Mouse (Mus musculus) liver, postnatal 0 days (tissue): ENCODE data around the gene B020031M17Rik. TPM values are rescaled to one million over a fixed set of nuclear protein-coding genes. Genes with fewer than 3 reads are reported as not detected.
"Not testable (repeated sequence)": the region's sequence is repeated elsewhere in the genome, so short reads cannot be mapped to it uniquely, and the experiment has no call there.

Source experiments
- ATAC-seq: fragments of 200-750 bp; cut with Nextera tagmentation; 2 replicates; pipeline ENCODE4 v1.8.0; 2017; ENCODE audit warnings: mild to moderate bottlenecking, moderate library complexity
- DNase-seq: peaks from one replicate; pipeline ENCODE4 v3.0.0-alpha.2; 2016
- H3K27ac ChIP-seq: fragments of 300-500 bp; sonication (generic); 2 replicates; pipeline ENCODE4 v1.5.1; 2014; ENCODE audit warnings: antibody characterized with exemption, moderate library complexity, mild to moderate bottlenecking, low read depth
- H3K27me3 ChIP-seq: fragments of 300-500 bp; sonication (generic); 2 replicates; pipeline ENCODE4 v1.6.1; 2014; ENCODE audit warnings: low read length, control low read depth, mixed read lengths; ENCODE audit not compliant: insufficient read depth
- H3K36me3 ChIP-seq: fragments of 300-500 bp; sonication (generic); replicated peaks from 2 replicates; pipeline ENCODE4 v1.6.1; 2014; ENCODE audit warnings: mild to moderate bottlenecking, control low read depth, low read length, moderate library complexity, mixed read lengths; ENCODE audit not compliant: insufficient read depth
- H3K4me1 ChIP-seq: fragments of 300-500 bp; sonication (generic); 2 replicates; pipeline ENCODE4 v1.6.1; 2014; ENCODE audit warnings: antibody characterized with exemption, mild to moderate bottlenecking, control low read depth; ENCODE audit not compliant: insufficient read depth
- H3K4me2 ChIP-seq: fragments of 300-500 bp; sonication (generic); 2 replicates; pipeline ENCODE4 v1.6.1; 2014; ENCODE audit warnings: low read depth, mild to moderate bottlenecking, low read length, moderate library complexity, mixed read lengths
- H3K4me3 ChIP-seq: fragments of 300-500 bp; sonication (generic); 2 replicates; pipeline ENCODE4 v1.5.1; 2014; ENCODE audit warnings: low read depth, low read length
- H3K9ac ChIP-seq: fragments of 300-500 bp; sonication (generic); replicated peaks from 2 replicates; pipeline ENCODE4 v1.6.1; 2014; ENCODE audit warnings: mild to moderate bottlenecking, moderate library complexity
- H3K9me3 ChIP-seq: fragments of 300-500 bp; sonication (generic); 2 replicates; pipeline ENCODE4 v1.6.1; 2016; ENCODE audit warnings: mild to moderate bottlenecking, control low read depth, low read length, mixed read lengths
- WGBS: fragments of 180-500 bp; shearing (Covaris S2); extraction: QIAGEN DNeasy Blood & Tissue Kit; methylation state at CpG from one replicate; pipeline ENCODE4 v1.1.7; 2014; ENCODE audit not compliant: insufficient replicate concordance; 5-methylcytosine and 5-hydroxymethylcytosine counted together
- polyA plus RNA-seq: library from polyadenylated mRNA; unstranded; fragments of >200 nt; fragmentation: Nextera tagmentation; extraction: Ambion mirVana; gene quantifications from 2 replicates; pipeline ENCODE4 v1.2.1, GENCODE M21; 2015

Gene B020031M17Rik
- polyA plus RNA-seq, 1 experiment from 2014 or later, result not detected

DNA sequence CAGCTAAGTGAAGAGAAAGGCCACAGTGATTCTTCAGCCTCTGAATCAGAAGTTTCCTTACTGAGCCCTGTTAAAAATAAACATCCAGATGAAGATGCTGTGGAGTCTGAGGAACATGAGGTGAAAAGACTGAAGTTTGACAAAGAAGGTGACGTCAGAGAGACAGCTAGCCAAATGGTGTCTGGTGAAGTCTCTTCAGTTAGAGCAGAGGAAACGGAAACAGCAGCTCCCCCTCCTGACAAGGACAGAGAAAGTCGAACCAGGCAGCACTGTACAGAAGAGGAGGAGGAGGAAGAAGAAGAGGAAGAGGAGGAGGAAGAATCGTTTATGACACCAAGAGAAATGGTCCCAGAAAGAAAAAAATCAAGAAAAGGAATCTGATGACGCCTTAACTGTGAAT lies 12.2 kb upstream of the B020031M17Rik start:
- not testable (repeated sequence) for H3K36me3 ChIP-seq, ATAC-seq, H3K27ac ChIP-seq, H3K9ac ChIP-seq, DNase-seq, H3K4me3 ChIP-seq, H3K4me2 ChIP-seq, H3K27me3 ChIP-seq, H3K4me1 ChIP-seq, H3K9me3 ChIP-seq
- WGBS, result no CpG with 5 or more reads among the region's 5 CpGs

DNA sequence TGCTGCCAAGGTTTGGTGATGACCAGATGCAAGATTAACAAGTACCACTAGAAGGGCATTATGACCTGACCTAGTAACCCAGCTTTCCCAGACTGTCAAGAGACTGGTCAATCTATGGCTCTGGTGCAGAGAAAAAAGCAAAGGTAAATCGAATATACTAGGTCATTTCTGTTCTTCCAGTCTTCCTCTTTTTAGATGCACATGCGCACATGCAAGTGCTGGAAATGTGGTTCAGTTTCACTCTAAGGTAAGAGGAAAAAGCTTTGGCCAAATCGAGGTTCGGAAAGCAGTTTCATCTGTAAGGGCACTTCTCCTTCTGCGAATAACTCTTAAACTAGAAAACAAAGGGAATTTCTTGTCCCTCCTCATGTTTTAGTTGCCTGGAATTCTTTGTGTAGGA lies 5.0 kb upstream of the B020031M17Rik start:
- DNase-seq, H3K9me3 ChIP-seq, H3K27me3 ChIP-seq, H3K9ac ChIP-seq, H3K36me3 ChIP-seq, ATAC-seq, H3K4me2 ChIP-seq, H3K27ac ChIP-seq, H3K4me1 ChIP-seq, H3K4me3 ChIP-seq: not testable (repeated sequence)
- WGBS, result no CpG with 5 or more reads among the region's 5 CpGs

DNA sequence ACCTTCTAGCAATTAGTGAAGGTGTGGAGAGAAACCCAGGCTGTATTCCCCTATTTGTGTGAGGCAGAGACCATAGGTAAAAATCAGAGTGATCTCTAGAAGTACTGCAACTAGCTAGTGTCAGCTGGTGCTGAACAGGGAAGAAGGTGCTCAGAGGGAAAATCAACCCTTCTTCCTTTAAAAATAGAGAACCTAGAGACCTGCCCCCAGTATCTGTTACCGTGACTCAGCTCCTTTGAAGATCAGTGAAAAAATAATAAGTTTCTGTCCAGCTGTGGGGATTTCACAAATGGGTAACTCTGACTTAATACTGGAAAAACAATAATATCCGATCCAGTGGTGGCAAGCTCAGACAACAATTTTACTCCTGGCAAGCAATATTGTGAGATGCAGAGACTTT lies 4.5 kb upstream of the B020031M17Rik start:
- H3K36me3 ChIP-seq, H3K9me3 ChIP-seq, H3K27me3 ChIP-seq, ATAC-seq, H3K9ac ChIP-seq, H3K4me3 ChIP-seq, H3K4me1 ChIP-seq, DNase-seq, H3K4me2 ChIP-seq, H3K27ac ChIP-seq: not testable (repeated sequence)
- 77% methylated on average over 2 of the region's 2 CpGs for WGBS

DNA sequence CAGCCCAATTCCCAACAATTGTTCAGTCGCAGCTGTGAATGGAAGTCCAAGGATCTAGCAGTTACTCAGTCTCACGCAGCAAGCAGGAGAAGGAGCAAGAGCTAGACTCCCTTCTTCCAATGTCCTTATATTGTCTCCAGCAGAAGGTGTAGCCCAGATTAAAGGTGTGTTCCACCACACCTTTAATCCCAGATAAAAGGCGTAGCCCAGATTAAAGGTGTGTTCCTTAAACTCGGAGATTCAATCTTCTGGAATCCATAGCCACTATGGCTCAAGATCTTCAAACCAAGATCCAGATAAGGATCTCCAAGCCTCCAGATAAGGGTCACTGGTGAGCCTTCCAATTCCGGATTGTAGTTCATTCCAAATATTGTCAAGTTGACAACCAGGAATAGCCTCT lies 21.4 kb downstream of the B020031M17Rik start, which contains the start of gene Gm21761:
Gm21761 (minus strand) TSS at position 101 of the 400 bp plus-strand sequence.
- not testable (repeated sequence) for H3K4me3 ChIP-seq, H3K27me3 ChIP-seq, H3K36me3 ChIP-seq, H3K9ac ChIP-seq, H3K4me2 ChIP-seq, H3K9me3 ChIP-seq, H3K4me1 ChIP-seq, DNase-seq, H3K27ac ChIP-seq, ATAC-seq
- WGBS, result no CpG with 5 or more reads among the region's 5 CpGs

DNA sequence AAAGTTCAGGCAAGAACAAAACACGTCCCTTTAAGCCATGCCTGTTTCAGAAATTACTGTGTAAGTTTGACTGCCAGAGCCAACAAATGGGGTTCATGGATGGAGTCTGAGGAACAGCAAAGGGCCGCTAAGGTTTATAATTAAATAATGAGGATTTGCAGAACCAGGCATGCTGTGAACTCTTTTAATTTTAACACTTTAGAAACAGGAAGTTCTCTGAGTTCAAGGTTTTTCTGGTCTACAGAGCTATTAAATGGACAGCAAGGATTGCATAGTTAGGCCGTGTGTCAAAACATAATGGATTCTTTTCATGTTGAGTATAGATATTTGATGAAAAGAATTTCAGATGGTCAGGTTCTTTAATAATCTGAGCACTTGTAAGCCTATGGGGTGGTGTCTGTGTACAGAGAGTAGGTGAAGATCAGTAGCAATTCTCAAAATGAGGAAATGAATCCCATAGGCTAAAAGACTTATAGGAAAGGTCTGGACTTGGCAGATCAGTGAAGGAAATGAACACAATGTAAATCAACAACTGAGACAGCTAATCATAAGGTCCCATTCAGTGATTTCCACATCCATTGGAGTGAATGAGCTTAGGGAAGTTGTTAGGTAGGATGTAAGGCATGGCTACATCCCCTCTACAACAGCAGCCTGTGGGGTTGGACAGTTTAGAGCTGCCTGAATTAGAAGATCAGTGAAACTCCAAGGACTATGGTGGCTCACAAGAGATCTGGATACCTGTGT lies 25.8 kb downstream of the B020031M17Rik start:
- not testable (repeated sequence) for H3K4me3 ChIP-seq, H3K27ac ChIP-seq, H3K36me3 ChIP-seq, H3K27me3 ChIP-seq, H3K4me1 ChIP-seq, ATAC-seq, H3K9me3 ChIP-seq, H3K9ac ChIP-seq, H3K4me2 ChIP-seq, DNase-seq
- 59% methylated on average over 2 of the region's 3 CpGs for WGBS

DNA sequence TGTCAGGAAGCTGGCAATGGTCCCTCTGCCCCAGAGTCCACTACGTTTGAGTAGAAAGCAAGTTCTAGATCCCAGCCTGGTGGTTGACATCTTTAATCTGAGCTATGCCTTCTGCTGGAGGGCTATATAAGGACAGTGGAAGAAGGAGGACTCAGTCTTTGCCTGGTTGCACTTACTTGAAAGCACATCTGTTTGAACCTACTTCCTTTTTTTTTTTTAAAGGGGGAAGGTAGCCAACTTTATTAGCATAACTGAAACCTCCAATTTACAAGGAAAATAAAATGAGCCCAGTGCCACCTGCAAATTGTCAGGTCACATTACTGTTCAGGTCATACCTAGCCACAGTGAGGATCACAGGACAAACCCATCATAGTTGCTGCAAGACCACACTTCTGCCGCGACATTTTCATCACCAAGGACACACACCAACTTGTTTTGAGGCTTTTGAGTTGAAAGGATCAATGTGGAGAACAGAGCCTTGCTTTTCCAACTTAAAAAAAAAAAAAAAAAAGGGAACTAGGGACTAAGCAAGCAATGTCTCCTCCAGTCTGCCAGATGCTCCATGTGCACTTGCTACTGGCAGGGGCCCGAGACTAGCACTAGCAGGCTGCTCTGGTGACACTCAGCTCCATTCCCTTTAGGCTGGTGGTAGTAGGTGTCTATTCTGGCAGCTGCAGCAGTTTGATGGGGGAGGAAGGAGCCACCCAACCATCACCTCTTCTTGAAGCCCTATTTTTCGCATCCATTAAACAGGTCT lies 33.5 kb downstream of the B020031M17Rik start:
- not testable (repeated sequence) for DNase-seq
- WGBS, result 45% methylated on average over 4 of the region's 5 CpGs

DNA sequence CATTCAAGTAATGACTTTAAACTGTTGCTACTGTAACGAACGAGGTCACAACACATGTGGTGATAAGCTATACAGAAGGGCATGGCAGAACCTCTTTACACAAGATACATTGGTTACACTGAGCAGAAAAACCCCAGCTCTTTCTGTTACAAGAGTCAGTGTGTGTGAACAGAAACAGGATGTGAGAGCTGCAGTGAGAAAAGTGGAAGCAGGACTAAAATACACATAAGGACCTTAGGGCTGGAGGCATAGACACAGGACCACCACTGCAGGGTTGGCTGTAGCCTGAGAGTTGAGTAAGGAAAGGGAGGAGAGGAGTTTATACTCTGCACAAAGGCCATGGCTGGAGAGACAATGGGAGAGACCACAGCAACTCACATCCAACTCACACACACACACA lies 34.2 kb downstream of the B020031M17Rik start:
- WGBS, result 36% methylated on average over 2 of the region's 2 CpGs
- not testable (repeated sequence) for DNase-seq, H3K27me3 ChIP-seq, H3K27ac ChIP-seq, H3K4me3 ChIP-seq, H3K4me1 ChIP-seq, ATAC-seq, H3K36me3 ChIP-seq, H3K9ac ChIP-seq, H3K9me3 ChIP-seq, H3K4me2 ChIP-seq

More for the DNA sequence above, 33.5 kb downstream of the B020031M17Rik start:
- H3K27me3 ChIP-seq, H3K9me3 ChIP-seq, H3K4me3 ChIP-seq, ATAC-seq, H3K27ac ChIP-seq, H3K36me3 ChIP-seq, H3K4me2 ChIP-seq, H3K9ac ChIP-seq, H3K4me1 ChIP-seq: not testable (repeated sequence)

Other genes starting within 250 kb of the B020031M17Rik start
- gene Nim1k, start 194.9 kb downstream of the B020031M17Rik start, polyA plus RNA-seq, result 0.22 and 0.32 TPM in 2 replicates
- gene Zfp131, start 159.9 kb downstream of the B020031M17Rik start, polyA plus RNA-seq, result 8.8 and 11.0 TPM in 2 replicates
- gene AF067063, start 120.6 kb downstream of the B020031M17Rik start, polyA plus RNA-seq, result not detected in 2 replicates
- 0.19 TPM in 1 of 2 replicates, not detected in the other for gene D13Ertd608e, start 114.8 kb downstream of the B020031M17Rik start, polyA plus RNA-seq
- not detected in 2 replicates for gene Tcstv1, start 56.0 kb downstream of the B020031M17Rik start, polyA plus RNA-seq
- gene Gm21761, start 21.5 kb downstream of the B020031M17Rik start, polyA plus RNA-seq, result not detected in 2 replicates
- gene Gm36079, start 76.2 kb upstream of the B020031M17Rik start, polyA plus RNA-seq, result not detected in 2 replicates
- gene Gm21188, start 101.4 kb upstream of the B020031M17Rik start, polyA plus RNA-seq, result 1.0 and 1.3 TPM in 2 replicates
- gene Gm20767, start 189.4 kb upstream of the B020031M17Rik start, polyA plus RNA-seq, result not detected in 2 replicates
- not detected in 2 replicates for gene Gm21818, start 221.6 kb upstream of the B020031M17Rik start, polyA plus RNA-seq